Mouse (Mus musculus): ENCODE measurements at regions not wholly inside any gene's neighbourhood (a gene's known extent, or its start where the extent isn't known, plus 50 kb on each side); places are given as distances from the start of the nearest gene placed in this dataset.

- DNase-seq (ENCODE audit: low spot score): no peak
- no peaks in the 10 kb centered on the region for H3K27me3 ChIP-seq (replicated peaks; ENCODE audit: low read depth, poor library complexity, severe bottlenecking)
Measured at GRCm38 (mm10) chr13:6062729-6063386, 201.6 kb downstream of the Klf6 start.

GRCm38 (mm10) chr13:6076978-6077825, 215.9 kb downstream of the Klf6 start:
- Histone ChIP-seq H3K27ac (replicated peaks) (no peak overlapping the region), H3K36me3 (replicated peaks) (no peaks in the 10 kb centered on the region), H3K27me3 (replicated peaks; ENCODE audit: low read depth, poor library complexity, severe bottlenecking) (no peaks in the 10 kb centered on the region), H3K9me3 (no peaks in the 10 kb centered on the region), H3K4me1 (no peaks in the 10 kb centered on the region), H3K4me3 (no peak overlapping the region)
- 76% methylated on average over 4 of the region's 4 CpGs for WGBS
- DNase-seq (ENCODE audit: low spot score): no peak

More at GRCm38 (mm10) chr13:6062729-6063386, 201.6 kb downstream of the Klf6 start:
- no peak overlapping the region for H3K4me3 ChIP-seq
- no peaks in the 10 kb centered on the region for H3K36me3 ChIP-seq (replicated peaks)
- peaks cover 15% of the 10 kb centered on the region for H3K4me1 ChIP-seq
- WGBS: 78% methylated on average over 3 of the region's 3 CpGs
- H3K9me3 ChIP-seq: no peaks in the 10 kb centered on the region
- no peak overlapping the region for H3K27ac ChIP-seq (replicated peaks)

GRCm38 (mm10) chr13:6085891-6086290, 224.6 kb downstream of the Klf6 start:
- no peak overlapping the region for H3K27ac ChIP-seq (replicated peaks)
- no peaks in the 10 kb centered on the region for H3K27me3 ChIP-seq (replicated peaks; ENCODE audit: low read depth, poor library complexity, severe bottlenecking)
- WGBS: 65% methylated on average over 2 of the region's 2 CpGs
- no peaks in the 10 kb centered on the region for H3K36me3 ChIP-seq (replicated peaks)
- H3K4me1 ChIP-seq: no peaks in the 10 kb centered on the region
- H3K9me3 ChIP-seq: no peaks in the 10 kb centered on the region
- H3K4me3 ChIP-seq: no peak overlapping the region
- DNase-seq (ENCODE audit: low spot score): no peak

- no peak overlapping the region for H3K4me3 ChIP-seq
- 87% methylated on average over 7 of the region's 7 CpGs for WGBS
- H3K9me3 ChIP-seq: no peaks in the 10 kb centered on the region
- no peaks in the 10 kb centered on the region for H3K4me1 ChIP-seq
- H3K27me3 ChIP-seq (replicated peaks; ENCODE audit: low read depth, poor library complexity, severe bottlenecking): no peaks in the 10 kb centered on the region
- H3K27ac ChIP-seq (replicated peaks): no peak overlapping the region
- DNase-seq (ENCODE audit: low spot score): no peak
- H3K36me3 ChIP-seq (replicated peaks): no peaks in the 10 kb centered on the region
Measured at GRCm38 (mm10) chr13:6109018-6109657, 247.9 kb downstream of the Klf6 start.

- Histone ChIP-seq H3K4me1 (no peaks in the 10 kb centered on the region), H3K27ac (replicated peaks) (no peak overlapping the region), H3K27me3 (replicated peaks; ENCODE audit: low read depth, poor library complexity, severe bottlenecking) (no peaks in the 10 kb centered on the region), H3K4me3 (no peak overlapping the region), H3K36me3 (replicated peaks) (no peaks in the 10 kb centered on the region), H3K9me3 (no peaks in the 10 kb centered on the region)
- no peak for DNase-seq (ENCODE audit: low spot score)
- 98% methylated on average over 1 of the region's 1 CpGs for WGBS
Measured at GRCm38 (mm10) chr13:6119703-6120102, 258.4 kb downstream of the Klf6 start.

- WGBS: 92% methylated on average over 1 of the region's 1 CpGs
- Histone ChIP-seq H3K9me3 (no peaks in the 10 kb centered on the region), H3K4me3 (no peak overlapping the region), H3K27ac (replicated peaks) (no peak overlapping the region), H3K27me3 (replicated peaks; ENCODE audit: low read depth, poor library complexity, severe bottlenecking) (no peaks in the 10 kb centered on the region), H3K4me1 (no peaks in the 10 kb centered on the region), H3K36me3 (replicated peaks) (no peaks in the 10 kb centered on the region)
- DNase-seq (ENCODE audit: low spot score): no peak
Measured at GRCm38 (mm10) chr13:6127311-6127710, 266.0 kb downstream of the Klf6 start.

GRCm38 (mm10) chr13:6128903-6129302, 267.6 kb downstream of the Klf6 start:
- no peaks in the 10 kb centered on the region for H3K4me1 ChIP-seq
- WGBS: 68% methylated on average over 1 of the region's 1 CpGs
- no peaks in the 10 kb centered on the region for H3K9me3 ChIP-seq
- no peak for DNase-seq (ENCODE audit: low spot score)
- H3K4me3 ChIP-seq: no peak overlapping the region
- no peak overlapping the region for H3K27ac ChIP-seq (replicated peaks)
- H3K27me3 ChIP-seq (replicated peaks; ENCODE audit: low read depth, poor library complexity, severe bottlenecking): no peaks in the 10 kb centered on the region
- H3K36me3 ChIP-seq (replicated peaks): no peaks in the 10 kb centered on the region

GRCm38 (mm10) chr13:6131363-6131762, 270.1 kb downstream of the Klf6 start:
- no peaks in the 10 kb centered on the region for H3K27me3 ChIP-seq (replicated peaks; ENCODE audit: low read depth, poor library complexity, severe bottlenecking)
- DNase-seq (ENCODE audit: low spot score): no peak
- 85% methylated on average over 2 of the region's 2 CpGs for WGBS

GRCm38 (mm10) chr13:6137170-6137569, 275.9 kb downstream of the Klf6 start:
- no peaks in the 10 kb centered on the region for H3K4me1 ChIP-seq
- no peak overlapping the region for H3K27ac ChIP-seq (replicated peaks)
- no peak overlapping the region for H3K4me3 ChIP-seq
- H3K27me3 ChIP-seq (replicated peaks; ENCODE audit: low read depth, poor library complexity, severe bottlenecking): no peaks in the 10 kb centered on the region
- no peaks in the 10 kb centered on the region for H3K36me3 ChIP-seq (replicated peaks)
- no peak for DNase-seq (ENCODE audit: low spot score)
- WGBS: 32% methylated on average over 4 of the region's 4 CpGs
- no peaks in the 10 kb centered on the region for H3K9me3 ChIP-seq

More at GRCm38 (mm10) chr13:6131363-6131762, 270.1 kb downstream of the Klf6 start:
- no peak overlapping the region for H3K27ac ChIP-seq (replicated peaks)
- H3K9me3 ChIP-seq: no peaks in the 10 kb centered on the region
- no peaks in the 10 kb centered on the region for H3K4me1 ChIP-seq
- no peak overlapping the region for H3K4me3 ChIP-seq
- H3K36me3 ChIP-seq (replicated peaks): no peaks in the 10 kb centered on the region

- WGBS: 81% methylated on average over 2 of the region's 2 CpGs
- no peaks in the 10 kb centered on the region for H3K9me3 ChIP-seq
- H3K27ac ChIP-seq (replicated peaks): no peak overlapping the region
- no peaks in the 10 kb centered on the region for H3K4me1 ChIP-seq
- H3K4me3 ChIP-seq: no peak overlapping the region
- H3K36me3 ChIP-seq (replicated peaks): no peaks in the 10 kb centered on the region
- DNase-seq (ENCODE audit: low spot score): no peak
- no peaks in the 10 kb centered on the region for H3K27me3 ChIP-seq (replicated peaks; ENCODE audit: low read depth, poor library complexity, severe bottlenecking)
Measured at GRCm38 (mm10) chr13:6142771-6143170, 281.5 kb downstream of the Klf6 start.

GRCm38 (mm10) chr13:6153657-6154056, 292.4 kb downstream of the Klf6 start:
- H3K4me3 ChIP-seq: no peak overlapping the region
- 85% methylated on average over 4 of the region's 4 CpGs for WGBS

GRCm38 (mm10) chr13:6156191-6156590, 294.9 kb downstream of the Klf6 start:
- 85% methylated on average over 4 of the region's 4 CpGs for WGBS
- DNase-seq (ENCODE audit: low spot score): no peak
- H3K27ac ChIP-seq (replicated peaks): no peak overlapping the region
- no peaks in the 10 kb centered on the region for H3K36me3 ChIP-seq (replicated peaks)
- no peaks in the 10 kb centered on the region for H3K27me3 ChIP-seq (replicated peaks; ENCODE audit: low read depth, poor library complexity, severe bottlenecking)
- H3K4me3 ChIP-seq: no peak overlapping the region
- no peaks in the 10 kb centered on the region for H3K9me3 ChIP-seq
- peaks cover 18% of the 10 kb centered on the region for H3K4me1 ChIP-seq

More at GRCm38 (mm10) chr13:6153657-6154056, 292.4 kb downstream of the Klf6 start:
- Histone ChIP-seq H3K27me3 (replicated peaks; ENCODE audit: low read depth, poor library complexity, severe bottlenecking) (no peaks in the 10 kb centered on the region), H3K27ac (replicated peaks) (no peak overlapping the region), H3K9me3 (no peaks in the 10 kb centered on the region), H3K4me1 (peaks cover 13% of the 10 kb centered on the region), H3K36me3 (replicated peaks) (no peaks in the 10 kb centered on the region)
- no peak for DNase-seq (ENCODE audit: low spot score)
